Mouse (Mus musculus): ENCODE measurements around the gene Mien1. TPM values are rescaled to one million over a fixed set of nuclear protein-coding genes. Genes with fewer than 3 reads are reported as not detected.

Mien1 gene
- polyA plus RNA-seq, 1 experiment from 2014 or later: 158 TPM

DNA sequence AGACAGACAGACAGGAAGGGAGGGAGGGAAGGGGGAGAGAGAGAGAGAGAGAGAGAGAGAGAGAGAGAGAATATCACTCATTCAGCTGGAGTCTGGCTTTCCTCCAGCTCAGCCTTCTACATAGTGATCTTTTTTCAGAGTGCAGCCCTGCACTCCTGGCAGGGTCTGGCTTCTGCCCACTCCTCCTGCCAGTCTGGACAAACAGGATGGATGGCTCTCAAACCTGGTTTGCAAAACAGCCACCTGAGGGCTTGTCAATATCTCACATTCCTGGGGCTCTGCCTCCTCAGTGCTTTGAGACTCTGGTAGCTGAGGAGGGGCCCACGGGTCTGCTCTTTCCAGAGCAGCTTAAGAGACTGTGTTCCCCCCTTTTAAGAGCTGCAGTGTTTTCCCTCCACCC is 6.4 kb upstream of the Mien1 start:
- ATAC-seq (ENCODE audit: low FRiP score): no peak
- Histone ChIP-seq H3K9ac (no peak overlapping the region), H3K4me2 (replicated peaks) (no peak overlapping the region), H3K4me1 (peaks cover 14% of the 10 kb centered on the region), H3K36me3 (no peaks in the 10 kb centered on the region), H3K9me3 (replicated peaks) (no peaks in the 10 kb centered on the region), H3K27me3 (peaks cover 46% of the 10 kb centered on the region), H3K4me3 (no peak overlapping the region), H3K27ac (no peak overlapping the region)
- WGBS: 41% methylated on average over 1 of the region's 1 CpGs

DNA sequence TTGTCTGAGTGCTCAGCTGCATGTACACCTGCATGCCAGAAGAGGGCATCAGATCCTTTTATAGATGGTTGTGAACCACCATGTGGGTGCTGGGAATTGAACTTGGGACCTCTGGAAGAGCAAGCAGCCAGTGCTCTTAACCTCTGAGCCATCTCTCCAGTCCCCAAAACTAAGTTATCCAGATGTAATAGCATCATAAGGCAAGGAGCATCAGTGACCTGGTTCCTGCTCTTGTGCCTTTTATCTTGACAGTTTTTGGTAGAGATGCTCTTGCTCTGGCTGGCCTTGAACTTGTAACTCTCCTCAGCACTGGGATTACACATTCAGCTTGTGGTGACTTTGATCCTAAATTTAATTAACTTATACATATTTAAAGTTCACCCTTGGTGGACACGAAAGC is 4.9 kb upstream of the Mien1 start:
- H3K27me3 ChIP-seq: peaks cover 38% of the 10 kb centered on the region
- H3K4me2 ChIP-seq (replicated peaks): no peak overlapping the region
- 100% methylated on average over 1 of the region's 1 CpGs for WGBS
- H3K27ac ChIP-seq: no peak overlapping the region
- no peaks in the 10 kb centered on the region for H3K36me3 ChIP-seq
- ATAC-seq (ENCODE audit: low FRiP score): no peak
- H3K4me1 ChIP-seq: peaks cover 14% of the 10 kb centered on the region
- H3K4me3 ChIP-seq: no peak overlapping the region
- no peaks in the 10 kb centered on the region for H3K9me3 ChIP-seq (replicated peaks)
- H3K9ac ChIP-seq: no peak overlapping the region

DNA sequence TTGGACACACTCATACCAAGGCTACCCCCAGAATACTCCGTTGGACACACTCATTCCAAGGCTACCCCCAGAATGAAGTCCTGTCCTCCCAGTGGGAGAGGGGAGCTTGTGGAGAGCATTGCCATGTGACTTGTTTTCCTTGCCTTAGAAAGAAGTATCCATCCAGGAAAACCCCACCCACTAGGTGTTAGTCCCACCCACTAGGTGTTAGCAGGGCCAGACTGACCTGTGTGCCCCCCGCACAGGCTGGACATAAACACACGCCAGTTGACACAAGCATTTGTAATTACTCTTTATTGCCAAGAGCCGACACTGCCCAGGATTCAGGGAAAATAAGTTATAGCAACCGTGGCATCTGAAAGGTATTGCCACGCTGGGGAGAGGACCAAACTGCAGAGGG is 1.4 kb downstream of the Mien1 start:
- Histone ChIP-seq H3K4me2 (replicated peaks) (no peak overlapping the region), H3K9ac (no peak overlapping the region), H3K27me3 (no peaks in the 10 kb centered on the region), H3K4me3 (no peak overlapping the region), H3K9me3 (replicated peaks) (no peaks in the 10 kb centered on the region), H3K4me1 (peaks cover 8% of the 10 kb centered on the region), H3K27ac (no peak overlapping the region), H3K36me3 (peaks cover 40% of the 10 kb centered on the region)
- ATAC-seq (ENCODE audit: low FRiP score): no peak
- WGBS: 89% methylated on average over 6 of the region's 6 CpGs

DNA sequence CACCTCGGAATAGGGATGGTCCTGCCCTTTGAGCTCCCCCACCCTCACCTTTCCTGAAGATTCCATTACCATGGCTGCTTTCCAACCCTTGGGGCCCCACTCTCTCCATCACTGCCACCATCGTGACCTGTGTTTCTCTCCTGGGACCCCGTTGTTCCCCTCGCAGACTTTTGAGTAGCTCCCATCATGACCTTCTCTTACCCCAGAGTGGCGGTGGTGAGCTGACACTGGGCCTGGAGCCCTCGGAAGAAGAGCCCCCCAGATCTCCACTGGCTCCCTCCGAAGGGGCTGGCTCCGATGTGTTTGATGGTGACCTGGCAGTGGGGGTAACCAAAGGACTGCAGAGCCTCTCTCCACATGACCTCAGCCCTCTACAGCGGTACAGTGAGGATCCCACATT is 3.1 kb downstream of the Mien1 start:
- H3K4me2 ChIP-seq (replicated peaks): no peak overlapping the region
- H3K9me3 ChIP-seq (replicated peaks): no peaks in the 10 kb centered on the region
- WGBS: 92% methylated on average over 9 of the region's 9 CpGs
- H3K4me1 ChIP-seq: peaks cover 8% of the 10 kb centered on the region
- no peak for ATAC-seq (ENCODE audit: low FRiP score)
- H3K9ac ChIP-seq: no peak overlapping the region
- no peaks in the 10 kb centered on the region for H3K27me3 ChIP-seq
- no peak overlapping the region for H3K4me3 ChIP-seq
- peaks cover 40% of the 10 kb centered on the region for H3K36me3 ChIP-seq
- no peak overlapping the region for H3K27ac ChIP-seq

DNA sequence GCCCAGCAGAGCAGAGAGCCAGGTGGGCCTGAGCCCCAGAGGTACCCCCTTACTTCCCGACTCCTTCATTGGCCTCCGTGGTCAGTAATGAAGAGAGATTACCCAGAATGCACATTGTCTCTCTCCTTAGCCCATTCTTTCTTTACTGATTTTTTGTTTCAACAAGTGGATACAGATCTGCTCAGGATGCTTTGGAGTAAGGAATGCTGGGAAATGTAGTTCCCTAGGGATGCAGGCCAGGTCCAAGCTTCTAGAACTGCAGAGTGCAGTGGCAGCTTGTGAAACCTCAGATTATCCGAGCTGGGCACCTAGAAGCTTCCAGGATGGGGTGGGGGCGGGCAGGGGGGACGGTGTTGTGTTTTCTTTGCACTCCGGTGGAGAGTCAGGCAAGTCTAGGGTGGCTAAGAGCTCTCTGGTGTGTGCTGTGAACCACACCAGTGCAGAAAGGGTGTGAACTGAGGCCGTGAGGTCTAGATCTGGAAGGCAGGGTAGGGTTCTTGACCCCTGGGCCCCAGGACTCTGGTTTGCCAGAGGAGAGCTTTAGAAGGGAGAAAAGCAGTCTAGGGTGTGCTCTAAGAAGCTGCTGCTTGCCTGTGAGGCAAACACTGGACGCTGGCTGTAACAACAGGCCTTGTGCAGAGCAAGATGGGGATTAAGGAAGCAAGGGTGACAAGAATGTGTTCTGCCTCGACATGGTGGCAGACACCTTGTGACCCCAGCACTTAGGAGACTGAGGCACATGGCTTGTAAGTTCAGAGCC is 6.9 kb downstream of the Mien1 start:
- Histone ChIP-seq H3K27ac (no peak overlapping the region), H3K27me3 (no peaks in the 10 kb centered on the region), H3K9me3 (replicated peaks) (no peaks in the 10 kb centered on the region), H3K4me2 (replicated peaks) (no peak overlapping the region), H3K4me1 (no peaks in the 10 kb centered on the region), H3K36me3 (peaks cover 37% of the 10 kb centered on the region), H3K4me3 (no peak overlapping the region), H3K9ac (no peak overlapping the region)
- ATAC-seq (ENCODE audit: low FRiP score): no peak
- 84% methylated on average over 9 of the region's 9 CpGs for WGBS

DNA sequence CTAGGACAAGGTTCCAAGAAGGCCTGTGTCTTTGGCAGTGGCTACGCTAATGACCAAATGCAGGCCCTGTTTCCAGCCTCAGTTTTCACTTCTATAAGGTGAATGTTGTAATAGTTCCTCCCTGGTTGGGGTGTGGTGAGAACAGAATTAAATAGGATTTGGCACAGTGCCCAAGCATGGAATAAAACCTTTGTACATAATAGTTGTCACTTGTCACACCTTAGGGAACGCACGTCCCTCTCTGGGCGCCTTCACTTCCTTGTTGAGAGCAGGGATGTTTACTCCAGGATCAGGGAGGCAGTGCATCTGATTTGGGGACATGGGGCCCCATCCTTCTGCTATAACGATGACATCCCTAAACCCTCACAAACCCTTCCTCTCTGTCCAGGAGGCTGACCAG is 10.4 kb downstream of the Mien1 start:
- H3K36me3 ChIP-seq: peaks cover 11% of the 10 kb centered on the region
- WGBS: 90% methylated on average over 5 of the region's 5 CpGs
- no peak overlapping the region for H3K4me3 ChIP-seq
- no peak overlapping the region for H3K4me2 ChIP-seq (replicated peaks)
- no peaks in the 10 kb centered on the region for H3K9me3 ChIP-seq (replicated peaks)
- H3K4me1 ChIP-seq: no peaks in the 10 kb centered on the region
- no peak overlapping the region for H3K27ac ChIP-seq
- H3K9ac ChIP-seq: no peak overlapping the region
- no peak for ATAC-seq (ENCODE audit: low FRiP score)
- no peaks in the 10 kb centered on the region for H3K27me3 ChIP-seq

DNA sequence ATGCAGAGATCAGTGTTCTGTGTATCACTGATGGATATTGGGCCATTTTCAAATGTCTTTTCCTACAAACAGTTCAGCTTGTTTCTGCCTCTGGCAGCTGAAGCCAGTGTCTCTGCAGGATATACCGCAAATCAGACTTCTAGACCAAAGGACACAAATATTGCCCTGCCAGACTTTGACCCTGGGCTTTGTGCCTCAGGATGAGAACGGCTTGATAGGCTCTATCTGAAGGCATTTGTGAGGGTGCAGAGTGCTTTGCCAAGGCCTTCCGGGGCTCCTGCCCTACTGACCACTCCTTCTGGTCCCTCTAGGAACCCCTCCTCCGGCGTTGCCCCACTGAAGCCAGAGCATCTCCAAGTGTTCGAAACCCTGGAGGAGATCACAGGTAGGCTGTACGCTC is 12.2 kb downstream of the Mien1 start:
- Histone ChIP-seq H3K4me1 (no peaks in the 10 kb centered on the region), H3K9me3 (replicated peaks) (no peaks in the 10 kb centered on the region), H3K4me3 (no peak overlapping the region), H3K4me2 (replicated peaks) (no peak overlapping the region), H3K9ac (no peak overlapping the region), H3K27ac (no peak overlapping the region), H3K36me3 (peaks cover 13% of the 10 kb centered on the region; the same call in 1 of the 2 replicates), H3K27me3 (no peaks in the 10 kb centered on the region)
- 93% methylated on average over 7 of the region's 7 CpGs for WGBS
- ATAC-seq (ENCODE audit: low FRiP score): no peak

DNA sequence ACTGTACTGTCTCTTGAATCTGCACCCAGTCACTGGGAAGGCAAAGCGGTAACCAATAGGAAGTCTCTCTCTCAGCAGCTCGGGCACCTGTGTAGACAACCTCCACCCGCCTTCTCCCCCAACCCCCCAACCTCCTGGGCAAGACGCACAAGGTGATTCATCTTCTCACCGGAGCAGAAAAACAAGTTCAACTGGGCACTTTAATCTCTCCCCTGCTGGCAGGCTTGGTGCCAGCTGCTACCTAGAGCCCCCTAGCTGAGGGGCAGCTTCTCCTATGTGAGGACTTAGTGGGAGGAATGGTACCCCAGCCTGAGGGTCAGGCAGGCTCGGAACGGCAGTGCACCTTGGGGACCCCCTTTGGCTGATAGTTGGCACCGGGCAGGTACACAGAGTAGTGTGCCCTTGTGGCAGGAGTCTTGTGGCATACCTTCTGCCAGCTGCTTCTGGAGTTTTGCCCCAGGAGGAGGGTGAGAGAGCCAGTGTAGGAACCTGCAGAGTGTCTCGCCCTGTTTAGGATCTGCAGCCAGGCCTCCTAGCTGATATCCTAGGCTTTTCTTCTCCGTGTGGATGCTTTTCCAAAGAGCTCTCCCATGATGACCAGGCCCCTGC is 19.7 kb downstream of the Mien1 start:
- Histone ChIP-seq H3K4me3 (no peak overlapping the region), H3K4me2 (replicated peaks) (no peak overlapping the region), H3K27ac (no peak overlapping the region), H3K27me3 (peaks cover 2% of the 10 kb centered on the region; the same call in 1 of the 2 replicates), H3K9me3 (replicated peaks) (no peaks in the 10 kb centered on the region), H3K36me3 (peaks cover 9% of the 10 kb centered on the region; the same call in 1 of the 2 replicates), H3K4me1 (peaks cover 4% of the 10 kb centered on the region), H3K9ac (no peak overlapping the region)
- WGBS: 81% methylated on average over 10 of the region's 10 CpGs
- no peak for ATAC-seq (ENCODE audit: low FRiP score)

DNA sequence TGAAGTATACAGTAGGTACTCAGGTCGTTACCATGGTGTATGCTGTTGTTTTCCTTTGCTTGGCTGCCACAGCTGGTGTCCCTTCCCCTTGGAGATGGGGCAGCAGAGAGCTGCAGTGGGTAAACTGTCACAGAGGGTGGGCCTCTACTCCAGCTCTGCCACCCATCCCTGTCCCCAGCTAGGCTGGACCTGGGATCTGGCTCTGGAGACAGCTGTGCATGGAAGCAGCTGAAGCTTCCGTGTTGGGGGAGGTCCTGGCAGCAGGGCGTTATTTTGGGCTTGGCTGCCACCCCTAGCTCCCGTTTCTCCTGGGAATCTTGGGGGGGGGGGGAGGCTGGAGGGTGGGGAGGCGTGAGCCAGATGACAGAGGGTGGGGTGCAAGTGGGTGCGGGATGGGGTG is 20.5 kb downstream of the Mien1 start:
- no peak for ATAC-seq (ENCODE audit: low FRiP score)
- H3K9me3 ChIP-seq (replicated peaks): no peaks in the 10 kb centered on the region
- no peak overlapping the region for H3K4me2 ChIP-seq (replicated peaks)
- H3K27me3 ChIP-seq: peaks cover 2% of the 10 kb centered on the region; the same call in 1 of the 2 replicates
- H3K27ac ChIP-seq: no peak overlapping the region
- WGBS: 69% methylated on average over 6 of the region's 6 CpGs
- peaks cover 11% of the 10 kb centered on the region for H3K4me1 ChIP-seq
- no peak overlapping the region for H3K4me3 ChIP-seq
- no peak overlapping the region; the same call in 1 of the 2 replicates for H3K9ac ChIP-seq
- peaks cover 9% of the 10 kb centered on the region; the same call in 1 of the 2 replicates for H3K36me3 ChIP-seq

DNA sequence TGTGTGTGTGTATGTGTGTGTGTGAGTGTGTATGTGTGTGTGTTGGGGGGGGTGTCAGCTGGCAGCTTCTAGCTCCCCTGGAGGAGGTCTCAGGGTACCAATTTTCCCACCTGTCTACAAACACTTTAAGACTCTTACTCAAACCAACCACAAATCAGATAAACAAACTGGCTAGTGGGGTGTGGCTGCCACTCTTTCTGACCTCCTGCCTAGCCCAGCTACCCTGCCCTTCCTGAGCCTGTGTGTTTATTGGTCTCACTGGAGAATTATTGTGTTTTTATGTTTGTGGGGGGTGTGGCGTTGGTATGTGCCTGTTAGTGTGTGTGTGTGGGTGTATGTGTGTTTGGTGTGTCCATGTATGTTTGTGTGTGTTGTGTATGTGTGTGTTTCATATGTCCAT is 21.7 kb downstream of the Mien1 start:
- ATAC-seq (ENCODE audit: low FRiP score): no peak
- Histone ChIP-seq H3K9ac (no peak overlapping the region), H3K4me3 (no peak overlapping the region), H3K4me2 (replicated peaks) (no peak overlapping the region), H3K4me1 (peaks cover 21% of the 10 kb centered on the region), H3K36me3 (no peaks in the 10 kb centered on the region), H3K27ac (no peak overlapping the region), H3K27me3 (peaks cover 13% of the 10 kb centered on the region), H3K9me3 (replicated peaks) (no peaks in the 10 kb centered on the region)
- WGBS: 83% methylated on average over 1 of the region's 1 CpGs

DNA sequence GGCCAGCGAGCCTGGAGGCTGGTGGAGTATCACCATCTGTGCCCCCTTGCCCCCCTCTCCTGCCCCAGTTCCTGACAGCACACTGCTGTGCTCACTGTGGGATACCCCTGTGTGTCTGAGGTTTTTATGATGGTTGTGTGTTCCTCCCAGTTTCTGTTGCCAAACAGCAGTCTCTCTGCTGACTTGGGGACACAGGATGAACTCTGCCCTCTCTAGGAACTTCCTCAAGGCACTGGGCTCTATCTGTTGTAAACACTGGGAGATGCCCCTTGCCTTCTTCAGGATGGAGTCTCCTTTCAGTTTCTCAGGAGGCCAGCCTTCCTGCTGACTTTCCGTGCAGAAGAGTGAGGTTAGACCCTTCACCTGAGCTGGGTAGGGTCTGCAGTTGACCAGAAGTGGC is 24.6 kb downstream of the Mien1 start:
- Histone ChIP-seq H3K27me3 (peaks cover 33% of the 10 kb centered on the region), H3K4me2 (replicated peaks) (peak overlapping the region; percentile 97), H3K4me3 (peak overlapping the region; percentile 77; the same call in 1 of the 2 replicates), H3K9ac (no peak overlapping the region; the same call in 1 of the 2 replicates), H3K9me3 (replicated peaks) (no peaks in the 10 kb centered on the region), H3K27ac (no peak overlapping the region), H3K36me3 (no peaks in the 10 kb centered on the region), H3K4me1 (peaks cover 34% of the 10 kb centered on the region)
- ATAC-seq (ENCODE audit: low FRiP score): no peak
- WGBS: 13% methylated on average over 2 of the region's 2 CpGs

DNA sequence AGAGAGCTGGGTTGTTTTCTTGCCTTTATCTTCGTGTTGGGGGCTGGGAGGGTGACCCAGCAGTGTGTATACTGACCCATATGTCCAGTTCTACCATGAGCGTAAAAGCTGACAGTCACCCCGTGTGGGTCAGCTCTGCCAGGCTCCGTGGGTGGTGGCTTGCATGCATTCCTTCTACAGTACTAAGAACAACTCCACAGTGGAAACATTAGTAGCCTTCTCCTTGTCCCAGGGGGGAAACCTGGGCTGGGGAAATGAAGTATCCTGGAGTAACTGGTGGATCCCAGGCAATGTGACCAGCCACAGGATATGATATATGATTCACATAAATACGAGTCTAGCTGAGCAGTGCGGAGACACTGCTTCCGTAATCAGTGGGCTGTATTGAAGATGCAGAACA is 25.1 kb downstream of the Mien1 start:
- H3K9me3 ChIP-seq (replicated peaks): no peaks in the 10 kb centered on the region
- peaks cover 33% of the 10 kb centered on the region for H3K27me3 ChIP-seq
- H3K27ac ChIP-seq: no peak overlapping the region
- H3K4me2 ChIP-seq (replicated peaks): peak overlapping the region; percentile 97
- no peak overlapping the region; the same call in none of the 2 replicates for H3K9ac ChIP-seq
- no peak for ATAC-seq (ENCODE audit: low FRiP score)
- H3K4me1 ChIP-seq: peaks cover 39% of the 10 kb centered on the region
- peak overlapping the region; percentile 77 for H3K4me3 ChIP-seq
- no peaks in the 10 kb centered on the region for H3K36me3 ChIP-seq
- 16% methylated on average over 7 of the region's 7 CpGs for WGBS
